Comparison of ENCODE assay signal across 8 mouse cellular contexts in genomic region chr16:76373671-76374091, GRCm38 (mm10). TPM values are rescaled to one million over a fixed set of nuclear protein-coding genes. Genes with fewer than 3 reads are reported as not detected.
DNase-seq lines count a peak whose midpoint lies in the region; ATAC-seq and TF ChIP-seq lines count a peak whose summit lies in the region.

TSS of gene Nrip1 (minus strand) at chr16:76373827.

- TF ChIP-seq POLR2A in heart, adult 2 months (IDR thresholded peaks at IDR 0.05; ENCODE audit: insufficient read depth, low read depth, low read length) = peak; percentile 84

- no peaks in the 10 kb centered on the region for H3K9me3 ChIP-seq in embryonic facial prominence, embryonic 14.5 days (ENCODE audit: control insufficient read depth, low read length)
- H3K9me3 ChIP-seq in limb, embryonic 13.5 days = no peaks in the 10 kb centered on the region
- no peaks in the 10 kb centered on the region for H3K9me3 ChIP-seq in midbrain, embryonic 13.5 days
- H3K9me3 ChIP-seq in stomach, embryonic 16.5 days (replicated peaks; ENCODE audit: control insufficient read depth, low read length) = no peaks in the 10 kb centered on the region

- H3K4me1 ChIP-seq in embryonic facial prominence, embryonic 14.5 days (ENCODE audit: control insufficient read depth, insufficient read depth, low read length) = peaks cover 19% of the 10 kb centered on the region
- H3K4me1 ChIP-seq in heart, adult 2 months (ENCODE audit: control insufficient read depth, insufficient read depth, low read length) = peaks cover 7% of the 10 kb centered on the region
- H3K4me1 ChIP-seq in limb, embryonic 13.5 days = peaks cover 20% of the 10 kb centered on the region
- peaks cover 30% of the 10 kb centered on the region for H3K4me1 ChIP-seq in midbrain, embryonic 13.5 days (replicated peaks)
- H3K4me1 ChIP-seq in stomach, embryonic 16.5 days (ENCODE audit: control insufficient read depth, insufficient read depth, low read length) = peaks cover 21% of the 10 kb centered on the region; the same call in 1 of the 2 replicates

- H3K27me3 ChIP-seq in embryonic facial prominence, embryonic 14.5 days (replicated peaks; ENCODE audit: control insufficient read depth, insufficient read depth, low read length) = no peaks in the 10 kb centered on the region
- H3K27me3 ChIP-seq in heart, adult 2 months (ENCODE audit: control insufficient read depth, insufficient read depth, low read length) = no peaks in the 10 kb centered on the region
- no peaks in the 10 kb centered on the region for H3K27me3 ChIP-seq in limb, embryonic 13.5 days
- no peaks in the 10 kb centered on the region for H3K27me3 ChIP-seq in midbrain, embryonic 13.5 days
- no peaks in the 10 kb centered on the region for H3K27me3 ChIP-seq in stomach, embryonic 16.5 days (ENCODE audit: control insufficient read depth, insufficient read depth, low read length)

- H3K4me2 ChIP-seq in embryonic facial prominence, embryonic 14.5 days (ENCODE audit: low read depth, low read length) = peak within 1 kb of the TSS; percentile 60
- peak within 1 kb of the TSS; percentile 72 for H3K4me2 ChIP-seq in limb, embryonic 13.5 days (replicated peaks)
- H3K4me2 ChIP-seq in midbrain, embryonic 13.5 days (replicated peaks) = peak within 1 kb of the TSS; percentile 61
- H3K4me2 ChIP-seq in stomach, embryonic 16.5 days (ENCODE audit: low read depth, low read length) = peak within 1 kb of the TSS; percentile 75

- TF ChIP-seq EP300 in heart, adult 2 months (IDR thresholded peaks at IDR 0.05; ENCODE audit: insufficient read depth, low read depth, low read length) = 0 out of 2 replicates have a peak, but pooled peaks have one; percentile 26

- peak within 1 kb of the TSS; percentile 83 for H3K4me3 ChIP-seq in embryonic facial prominence, embryonic 14.5 days (ENCODE audit: low read depth, low read length)
- H3K4me3 ChIP-seq in heart, adult 2 months = peak within 1 kb of the TSS; percentile 75
- H3K4me3 ChIP-seq in limb, embryonic 13.5 days = peak within 1 kb of the TSS; percentile 85
- H3K4me3 ChIP-seq in midbrain, embryonic 13.5 days (replicated peaks) = peak within 1 kb of the TSS; percentile 86
- peak within 1 kb of the TSS; percentile 83 for H3K4me3 ChIP-seq in stomach, embryonic 16.5 days (replicated peaks; ENCODE audit: low read length)

- no peaks in the 10 kb centered on the region for H3K36me3 ChIP-seq in embryonic facial prominence, embryonic 14.5 days (ENCODE audit: control insufficient read depth, insufficient read depth, low read length)
- peaks cover 15% of the 10 kb centered on the region for H3K36me3 ChIP-seq in heart, adult 2 months (ENCODE audit: control insufficient read depth, insufficient read depth, low read length)
- no peaks in the 10 kb centered on the region for H3K36me3 ChIP-seq in limb, embryonic 13.5 days
- H3K36me3 ChIP-seq in midbrain, embryonic 13.5 days = no peaks in the 10 kb centered on the region
- no peaks in the 10 kb centered on the region for H3K36me3 ChIP-seq in stomach, embryonic 16.5 days (ENCODE audit: control insufficient read depth, insufficient read depth, low read length)

- WGBS in embryonic facial prominence, embryonic 14.5 days = 0% methylated on average over 9 of the region's 9 CpGs
- under 1% methylated on average over 9 of the region's 9 CpGs for WGBS in heart, adult 2 months
- WGBS in limb, embryonic 13.5 days = 0% methylated on average over 9 of the region's 9 CpGs
- under 1% methylated on average over 9 of the region's 9 CpGs for WGBS in midbrain, embryonic 13.5 days
- WGBS in stomach, embryonic 16.5 days = under 1% methylated on average over 9 of the region's 9 CpGs

- no peak for TF ChIP-seq CTCF in heart, adult 2 months (IDR thresholded peaks at IDR 0.05)

- peak within 1 kb of the TSS; percentile 99 for H3K27ac ChIP-seq in embryonic facial prominence, embryonic 14.5 days (replicated peaks; ENCODE audit: low read depth, low read length)
- H3K27ac ChIP-seq in heart, adult 2 months = peak within 1 kb of the TSS; percentile 99
- peak within 1 kb of the TSS; percentile 99 for H3K27ac ChIP-seq in limb, embryonic 13.5 days
- H3K27ac ChIP-seq in midbrain, embryonic 13.5 days = peak within 1 kb of the TSS; percentile 97
- H3K27ac ChIP-seq in stomach, embryonic 16.5 days (ENCODE audit: low read length) = peak within 1 kb of the TSS; percentile 98

- H3K9ac ChIP-seq in embryonic facial prominence, embryonic 14.5 days (ENCODE audit: low read depth, low read length) = peak within 1 kb of the TSS; percentile 99
- H3K9ac ChIP-seq in heart, adult 2 months (ENCODE audit: low read depth, low read length) = peak within 1 kb of the TSS; percentile 99
- H3K9ac ChIP-seq in limb, embryonic 13.5 days = peak within 1 kb of the TSS; percentile 97
- peak within 1 kb of the TSS; percentile 94 for H3K9ac ChIP-seq in midbrain, embryonic 13.5 days (replicated peaks)
- peak within 1 kb of the TSS; percentile 100 for H3K9ac ChIP-seq in stomach, embryonic 16.5 days (ENCODE audit: low read length)

- peak; percentile 35 for ATAC-seq in embryonic facial prominence, embryonic 14.5 days (ENCODE audit: low read depth)
- ATAC-seq in limb, embryonic 13.5 days (ENCODE audit: low FRiP score, low read depth) = peak; percentile 2
- ATAC-seq in midbrain, embryonic 13.5 days = peak; percentile 32
- ATAC-seq in stomach, embryonic 16.5 days (ENCODE audit: insufficient read depth, low FRiP score) = peak; percentile 14; the same call in 1 of the 2 replicates

- peaks cover 3% of the 10 kb centered on the region for H3K79me2 ChIP-seq in heart, adult 2 months (replicated peaks; ENCODE audit: control insufficient read depth, insufficient read depth, low read length)

- peak; percentile 62 for DNase-seq in CD4-positive helper T cell, adult 2 months (ENCODE audit: low read depth, low spot score)
- DNase-seq in adrenal gland, adult 8-10 months = peak; percentile 64
- DNase-seq in embryonic facial prominence, embryonic 14.5 days (ENCODE audit: low spot score) = peak; percentile 78
- DNase-seq in heart, adult 2 months = peak in 1 of 2 experiments; percentile 77
- peak; percentile 77 for DNase-seq in kidney, adult 9 months

- intact Hi-C loops in heart, adult 2 months (cut with DNase I) = loop anchor here (2.0 to 10.0 kb wide), 8 partner anchors 51 to 606 kb away; partner anchors contain the start of gene Hspa13

RNA-seq across cellular contexts. Expression of gene Nrip1, which starts in this region (rescaled TPM):
- 100 to 1,000 TPM in 2 of 4 experiments, 10 to 100 TPM in 2; 86.7 to 143 (median 105) TPM for total RNA-seq in adrenal gland, adult 8-10 months (2022)
- 34.5 and 35.5 TPM in 2 replicates for polyA plus RNA-seq in embryonic facial prominence, embryonic 14.5 days (2014; fragmentation: Nextera tagmentation; extraction: Ambion mirVana)
- total RNA-seq in heart, adult 2 months (2021) = 10 to 100 TPM; 20.6 to 32.3 TPM
- 3.1 and 6.7 TPM in 2 replicates for polyA plus RNA-seq in heart, adult 2 months (2012; rRNA removed)
- polyA plus RNA-seq in limb, embryonic 13.5 days (2015; fragmentation: Nextera tagmentation; extraction: Ambion mirVana) = 37.8 and 39.4 TPM in 2 replicates
- polyA plus RNA-seq in midbrain, embryonic 13.5 days (2015; fragmentation: Nextera tagmentation; extraction: Ambion mirVana) = 28.1 and 30.1 TPM in 2 replicates
- 34.6 and 34.8 TPM in 2 replicates for polyA plus RNA-seq in stomach, embryonic 16.5 days (2015; fragmentation: Nextera tagmentation; extraction: Ambion mirVana)
